Mouse (Mus musculus): ENCODE measurements around the gene Klhl29.

Klhl29 gene

GRCm38 (mm10) chr12:5254246-5254982, 121.1 kb downstream of the Klhl29 start:
- DNase-seq (ENCODE audit: low spot score): no peak

DNA sequence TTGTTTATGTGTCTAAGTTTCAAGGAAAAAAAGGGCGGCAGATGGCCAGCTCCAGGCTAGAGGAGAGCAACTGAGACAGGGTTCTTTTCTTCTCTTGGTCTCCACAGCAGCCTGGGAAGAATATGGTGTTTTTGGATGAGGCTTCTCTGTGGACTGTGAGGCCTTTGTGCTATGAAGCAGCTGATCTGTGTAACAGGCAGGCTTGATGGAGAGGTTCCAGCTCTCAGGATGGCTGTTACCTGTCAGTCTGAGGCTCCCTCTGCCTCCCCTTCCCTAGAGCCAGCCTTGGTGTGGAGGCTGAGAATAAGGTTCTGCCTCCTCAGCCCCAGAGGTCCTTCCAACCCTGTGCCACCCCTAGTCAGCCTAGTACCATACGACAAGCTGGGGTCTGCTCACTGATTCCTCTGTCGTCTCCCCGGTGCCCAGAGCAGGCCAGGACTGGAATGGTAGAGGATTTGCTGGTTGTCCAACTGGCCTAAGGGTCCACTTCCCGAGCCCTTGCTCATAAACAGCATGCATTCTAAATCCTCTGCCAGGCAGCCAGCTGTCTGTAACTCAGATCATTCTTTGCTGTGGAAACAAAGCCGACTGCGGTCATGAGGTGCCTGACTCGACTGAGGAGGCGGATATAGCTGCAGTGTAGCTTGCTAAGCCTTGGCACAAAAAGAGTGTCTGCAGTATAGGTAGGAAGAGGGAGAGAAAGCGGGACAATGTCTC, 122.0 kb downstream of the Klhl29 start:
- no peak for DNase-seq (ENCODE audit: low spot score)

- DNase-seq (ENCODE audit: low spot score): no peak
Observed at GRCm38 (mm10) chr12:5252569-5252968, 122.9 kb downstream of the Klhl29 start.

DNA sequence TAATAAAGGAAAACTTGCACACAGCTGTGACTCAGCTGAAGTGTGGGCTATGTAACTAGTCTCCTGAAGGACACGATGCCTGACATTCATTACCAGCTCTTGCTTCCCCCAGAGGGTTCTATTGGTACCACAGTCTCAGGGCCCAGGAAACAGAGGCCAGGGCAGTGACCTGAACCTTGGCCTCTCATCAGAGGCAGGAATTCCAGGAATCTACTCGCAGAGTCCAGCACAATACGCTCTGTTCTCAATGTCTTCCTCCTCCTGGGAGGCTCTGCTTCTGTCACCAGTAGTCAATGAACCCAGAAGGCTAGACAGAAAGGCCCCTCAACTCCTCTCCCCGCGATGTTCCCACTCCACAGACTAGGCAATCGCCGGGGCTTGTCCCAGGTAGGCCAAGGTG, 125.4 kb downstream of the Klhl29 start:
- DNase-seq (ENCODE audit: low spot score): no peak

DNA sequence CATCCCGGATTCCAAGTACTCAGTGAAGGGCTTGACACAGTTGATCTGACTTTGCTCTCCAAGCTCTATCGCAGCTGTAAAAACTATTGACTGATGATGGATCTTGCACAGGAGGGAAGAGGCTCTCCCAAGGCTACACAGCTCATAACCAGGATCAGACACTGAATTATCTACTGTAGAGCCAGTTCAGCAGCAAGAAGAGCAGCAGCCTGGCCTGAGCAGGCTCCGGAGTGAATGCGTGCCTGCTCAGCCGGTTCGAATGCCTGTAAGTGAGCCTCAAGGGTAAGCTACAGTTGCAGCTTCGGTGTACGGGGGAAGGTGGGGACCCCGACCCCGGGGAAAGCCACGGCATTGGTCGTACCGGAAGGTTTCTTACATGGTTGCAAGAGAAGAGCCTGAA, 126.4 kb downstream of the Klhl29 start:
- no peak for DNase-seq (ENCODE audit: low spot score)

GRCm38 (mm10) chr12:5247505-5247904, 128.0 kb downstream of the Klhl29 start:
- no peak for DNase-seq (ENCODE audit: low spot score)

GRCm38 (mm10) chr12:5246721-5247341, 128.7 kb downstream of the Klhl29 start:
- no peak for DNase-seq (ENCODE audit: low spot score)

GRCm38 (mm10) chr12:5246193-5246621, 129.3 kb downstream of the Klhl29 start:
- no peak for DNase-seq (ENCODE audit: low spot score)

DNA sequence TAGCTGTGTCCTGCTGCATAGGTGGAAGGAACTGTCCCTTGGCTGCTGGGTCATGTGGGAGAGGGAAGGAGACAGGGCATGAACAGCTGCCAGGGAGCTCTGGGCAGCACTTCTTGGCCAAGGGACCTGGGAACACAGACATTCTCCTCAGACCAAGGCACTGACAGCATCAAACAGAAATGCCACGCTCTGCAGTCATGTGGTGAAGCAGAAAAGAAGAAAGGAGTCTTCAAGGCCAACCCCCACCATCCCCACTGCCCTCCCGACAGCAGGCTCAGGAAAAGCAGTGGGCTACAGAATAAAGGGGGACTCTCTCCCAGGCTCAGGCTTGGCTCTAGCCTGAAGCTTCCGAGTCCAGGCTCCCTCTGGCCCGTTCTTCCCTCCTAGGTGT, 130.3 kb downstream of the Klhl29 start:
- DNase-seq (ENCODE audit: low spot score): no peak

DNA sequence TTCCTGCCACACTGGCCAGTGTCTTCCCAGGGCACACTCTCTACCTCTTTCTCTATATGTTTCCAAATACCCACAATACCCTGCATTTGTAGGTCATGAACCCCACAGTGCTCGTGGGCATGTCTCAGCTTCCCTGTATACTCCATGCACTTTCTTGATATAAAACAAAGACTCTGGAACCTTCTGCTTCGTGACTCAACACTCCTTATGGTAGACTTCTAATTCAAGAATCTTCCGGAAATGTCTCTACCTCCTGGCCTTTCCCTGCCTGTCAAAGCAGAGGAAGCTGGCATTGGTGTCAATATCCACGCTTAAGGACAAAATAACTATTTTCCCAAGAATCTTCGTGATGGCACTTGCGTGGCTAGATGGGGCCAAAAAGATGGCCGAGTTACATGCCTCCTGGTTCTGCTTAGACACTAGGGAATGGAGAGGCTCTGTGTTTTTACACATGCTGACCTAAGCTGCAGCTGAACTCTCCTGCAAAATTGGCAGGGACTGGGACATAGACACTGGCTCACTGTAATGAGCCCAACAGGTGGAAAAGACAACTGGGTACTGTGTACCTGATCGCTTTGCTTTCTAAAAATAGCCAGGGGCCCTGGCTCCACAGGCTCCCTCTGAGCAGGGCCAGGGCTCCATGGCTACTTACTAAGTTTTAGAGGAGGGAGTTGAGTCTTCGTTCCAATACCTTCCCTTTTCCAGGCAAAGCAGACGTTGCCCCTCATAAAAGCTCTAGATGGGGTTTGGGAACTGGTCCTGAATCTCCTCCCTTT, 130.9 kb downstream of the Klhl29 start:
- DNase-seq (ENCODE audit: low spot score): no peak

DNA sequence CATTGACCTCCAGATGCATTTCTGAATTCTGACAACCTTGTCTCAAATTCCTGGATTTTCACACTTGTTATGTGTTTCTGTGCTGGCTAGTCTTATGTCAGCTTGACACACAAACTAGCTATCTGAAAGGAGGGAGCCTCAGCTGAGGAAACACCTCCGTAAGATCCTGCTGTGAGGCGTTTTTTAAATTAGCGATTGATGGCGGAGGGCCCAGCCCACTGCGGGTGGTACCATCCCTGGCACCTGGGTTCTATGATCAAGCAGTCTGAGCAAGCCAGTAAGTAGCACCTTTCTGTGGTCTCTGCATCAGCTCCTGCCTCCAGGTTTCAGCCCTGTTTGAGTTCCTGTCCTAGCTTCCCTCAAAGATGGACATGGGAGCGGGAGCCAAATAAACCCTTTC, 131.6 kb downstream of the Klhl29 start:
- no peak for DNase-seq (ENCODE audit: low spot score)

- DNase-seq (ENCODE audit: low spot score): no peak
Observed at GRCm38 (mm10) chr12:5243449-5243848, 132.0 kb downstream of the Klhl29 start.

GRCm38 (mm10) chr12:5242551-5243330, 132.7 kb downstream of the Klhl29 start:
- DNase-seq (ENCODE audit: low spot score): no peak

DNA sequence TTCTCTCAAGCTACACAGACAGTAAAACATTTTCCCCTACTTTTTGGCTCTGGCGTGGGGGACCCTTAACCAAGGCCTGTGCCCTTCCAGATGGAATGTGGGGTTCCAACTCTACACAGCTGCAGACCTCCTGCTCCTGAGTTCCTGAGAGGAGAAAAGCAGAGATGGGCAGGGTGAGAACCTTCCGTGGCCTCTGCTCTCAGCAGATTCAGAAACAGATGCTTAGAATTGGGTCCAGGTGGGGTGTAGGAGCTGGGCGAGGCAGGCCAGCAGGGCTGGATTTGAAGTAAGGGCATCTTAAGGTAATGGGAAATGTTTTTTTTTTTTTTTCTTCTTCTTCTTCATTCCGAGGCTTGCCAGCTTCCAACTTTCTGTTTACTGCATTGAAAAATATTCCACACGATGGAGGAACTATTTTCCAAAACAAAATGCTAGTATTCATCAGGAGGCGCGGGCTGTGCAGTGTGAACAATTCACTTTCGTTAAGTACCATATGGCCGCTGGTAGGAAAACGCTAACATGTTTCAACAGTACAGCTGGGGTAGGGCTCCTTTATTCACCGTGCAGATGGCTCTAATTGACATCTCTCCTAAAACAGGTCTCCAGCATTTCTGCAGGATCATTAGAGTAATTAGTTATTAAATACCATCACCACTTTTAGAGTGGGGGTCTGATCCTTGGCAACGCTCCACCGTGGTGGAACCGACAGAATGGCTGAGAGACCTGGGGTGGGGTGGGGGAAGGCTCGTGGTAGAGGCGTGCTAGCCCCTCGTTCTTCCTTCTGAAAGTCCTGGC, 135.8 kb downstream of the Klhl29 start:
- no peak for DNase-seq (ENCODE audit: low spot score)

- DNase-seq (ENCODE audit: low spot score): no peak
Observed at GRCm38 (mm10) chr12:5237078-5237477, 138.4 kb downstream of the Klhl29 start.

GRCm38 (mm10) chr12:5235596-5235995, 139.9 kb downstream of the Klhl29 start:
- no peak for DNase-seq (ENCODE audit: low spot score)

- no peak for DNase-seq (ENCODE audit: low spot score)
Observed at GRCm38 (mm10) chr12:5230504-5230903, 145.0 kb downstream of the Klhl29 start.

DNA sequence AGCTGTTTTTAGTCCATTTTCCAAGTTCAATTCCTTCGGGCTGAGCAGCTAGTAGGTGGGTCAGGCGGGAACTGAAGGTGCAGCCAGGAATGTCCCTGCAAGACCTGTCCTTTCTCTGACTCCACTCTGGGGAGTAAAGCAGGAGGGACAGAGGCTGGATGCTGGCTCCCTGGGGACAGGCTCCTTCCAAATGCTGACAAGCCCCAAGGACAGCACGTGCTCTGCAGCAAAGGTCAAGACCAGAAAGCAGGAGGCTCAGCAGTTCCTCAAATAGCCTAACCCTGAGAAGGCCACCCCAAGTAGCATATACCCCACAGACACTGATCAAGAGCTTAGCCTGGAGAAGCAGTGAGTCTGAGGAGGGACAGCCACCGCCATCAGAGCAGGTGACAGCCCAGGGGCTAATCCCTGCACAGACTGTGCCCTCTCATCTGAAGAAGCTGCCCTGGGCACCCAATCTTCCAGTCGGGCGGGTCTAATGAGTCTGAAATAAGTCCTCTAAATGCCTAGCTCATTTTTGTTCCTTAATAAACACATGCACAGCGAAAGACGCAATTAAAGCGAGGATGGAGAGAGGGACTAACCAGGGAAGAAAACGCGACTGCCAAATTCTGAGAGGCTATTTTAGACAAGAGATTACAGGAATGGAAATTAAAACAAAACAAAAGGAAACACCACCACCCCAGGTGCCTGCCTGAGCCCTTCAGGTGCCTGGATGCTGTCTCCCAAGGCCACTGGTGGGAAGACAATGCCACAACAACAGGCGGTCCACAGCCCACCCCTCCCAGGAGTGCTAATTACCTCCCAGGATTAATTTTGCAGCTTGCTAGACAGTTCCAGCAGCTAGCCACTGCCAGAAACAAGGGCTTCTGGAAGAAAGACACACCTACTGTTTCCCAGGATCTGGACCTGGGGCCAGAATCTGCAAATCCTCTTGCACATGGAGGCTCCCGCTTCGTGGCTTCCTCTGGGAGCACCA, 148.5 kb downstream of the Klhl29 start:
- no peak for DNase-seq (ENCODE audit: low spot score)

DNA sequence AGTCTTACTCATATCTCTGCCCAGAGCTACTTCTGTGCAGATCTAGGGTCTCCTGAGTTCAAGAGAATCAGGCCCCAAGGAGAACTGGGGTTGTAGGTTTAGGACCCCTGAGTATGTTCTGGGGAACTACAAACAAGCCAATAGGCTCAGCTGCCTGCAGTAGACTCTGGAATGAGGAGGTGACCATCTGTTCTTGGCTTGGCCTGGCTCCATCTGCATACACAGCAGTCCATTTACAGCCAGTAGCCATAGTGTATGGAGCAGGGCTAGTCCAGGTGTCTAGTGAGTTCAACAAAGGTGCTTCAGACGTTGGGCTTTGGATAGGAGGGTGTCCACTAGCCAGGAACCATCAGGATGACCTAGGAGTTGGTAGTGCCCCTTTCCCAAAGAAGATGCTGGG, 151.9 kb downstream of the Klhl29 start:
- DNase-seq (ENCODE audit: low spot score): no peak

Measured in left cerebral cortex, adult 11 months (tissue).